Mouse (Mus musculus): Measurements from ENCODE around the gene Rnf150. TPM values are rescaled to one million over a fixed set of nuclear protein-coding genes. Genes with fewer than 3 reads are reported as not detected.
"Not testable (repeated sequence)": the region's sequence is repeated elsewhere in the genome, so short reads cannot be mapped to it uniquely, and the experiment has no call there.

The Rnf150 gene
- total RNA-seq, 2 experiments from 2014 or later, result 0.26 to 0.69 TPM

DNA sequence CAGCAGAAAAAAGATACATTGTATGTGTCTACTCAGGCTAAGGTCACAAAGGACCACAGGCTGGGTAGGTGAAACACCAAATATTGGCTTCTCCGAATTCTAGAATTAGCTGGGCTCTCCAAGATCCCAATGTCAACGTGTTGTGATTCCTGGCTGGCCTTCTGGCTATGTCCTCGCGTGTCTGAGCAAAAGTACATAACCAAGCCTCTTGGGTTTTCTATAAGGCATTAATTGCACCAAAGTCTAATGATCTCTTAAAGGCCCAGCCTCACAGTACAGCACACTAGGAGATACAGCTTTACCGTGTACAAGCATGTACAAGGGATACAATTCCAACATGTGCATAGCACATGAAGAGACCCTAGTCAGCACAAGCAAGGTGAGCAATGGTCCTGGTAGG is 199.1 kb downstream of the Rnf150 start:
- ATAC-seq (replicated peaks; ENCODE audit: poor library complexity, severe bottlenecking), result no peak

DNA sequence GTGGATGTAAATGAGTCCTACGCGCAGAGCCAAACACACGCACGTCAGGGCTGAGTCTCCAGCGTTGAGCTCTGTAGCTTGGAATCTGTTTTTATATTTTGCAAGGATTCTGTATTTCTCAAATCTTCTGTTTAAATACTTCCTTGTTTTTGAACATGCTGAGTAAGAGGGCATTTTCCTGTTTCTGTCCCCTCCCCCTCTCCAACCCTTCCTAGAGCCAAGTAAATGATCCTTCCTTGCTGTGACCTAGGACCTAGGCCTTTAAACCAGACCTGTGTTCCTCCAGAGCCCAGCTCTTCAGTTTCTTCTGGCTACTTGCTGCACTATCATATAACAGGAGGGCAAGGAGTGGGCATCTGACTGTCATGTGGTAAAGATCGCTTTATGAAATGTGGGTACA is 200.9 kb downstream of the Rnf150 start:
- ATAC-seq (replicated peaks; ENCODE audit: poor library complexity, severe bottlenecking), result peak; percentile 69

DNA sequence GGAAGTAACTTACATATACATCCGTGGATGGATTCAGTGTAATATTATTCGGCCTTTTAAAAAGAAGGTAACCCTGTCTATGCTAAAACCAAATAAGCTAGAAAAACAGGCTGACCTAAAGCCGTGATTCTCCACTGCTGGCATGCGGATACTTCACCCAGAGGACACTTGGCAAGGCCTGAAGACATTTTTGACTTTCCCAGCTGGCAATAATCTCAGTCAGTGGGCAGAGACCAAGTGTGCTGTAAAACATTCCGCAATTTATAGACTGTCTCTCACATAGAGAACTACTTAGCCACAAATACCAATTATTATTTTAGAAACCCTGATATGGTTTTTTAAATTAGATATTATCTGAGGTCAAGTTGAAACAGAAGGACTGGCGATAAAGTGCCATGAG is 202.9 kb downstream of the Rnf150 start:
- no peak for ATAC-seq (replicated peaks; ENCODE audit: poor library complexity, severe bottlenecking)

DNA sequence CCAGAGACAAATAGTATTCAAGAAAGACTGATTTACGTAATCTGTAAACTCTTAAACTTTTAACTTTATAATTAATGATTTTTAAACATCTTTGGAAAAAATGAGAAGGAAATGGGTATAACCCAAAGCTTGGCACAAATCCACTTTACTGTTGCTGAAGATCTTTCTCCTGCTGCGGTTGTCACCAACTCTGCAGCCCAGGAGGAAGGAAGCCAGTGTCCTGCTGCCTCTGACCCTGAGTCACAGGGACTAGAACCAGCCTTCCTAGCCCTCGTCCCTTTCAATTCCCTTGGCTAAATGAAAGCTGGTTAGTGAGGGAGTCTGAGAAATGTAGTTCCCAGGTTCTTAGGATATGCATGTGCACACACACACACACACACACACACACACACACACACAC is 203.7 kb downstream of the Rnf150 start:
- ATAC-seq (replicated peaks; ENCODE audit: poor library complexity, severe bottlenecking), result peak; percentile 75

DNA sequence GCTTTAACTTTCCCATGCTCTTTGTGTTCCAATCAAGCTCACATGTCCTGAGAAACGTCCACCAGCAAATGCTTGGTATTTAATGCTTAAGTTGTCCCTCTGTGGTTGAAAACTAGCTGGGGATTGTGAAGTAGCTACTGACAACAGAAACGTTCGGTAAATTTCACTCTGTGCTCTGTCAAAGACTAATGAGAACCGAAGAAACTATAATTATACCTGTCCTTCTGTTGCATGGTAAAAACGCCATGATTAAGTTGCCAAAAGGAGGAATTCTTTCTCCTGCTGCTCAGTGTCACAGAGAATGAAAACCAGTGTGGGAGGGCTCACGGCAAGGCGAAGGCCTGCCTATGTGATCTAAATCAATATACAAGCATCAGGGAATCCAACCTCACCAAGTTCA is 204.8 kb downstream of the Rnf150 start:
- ATAC-seq (replicated peaks; ENCODE audit: poor library complexity, severe bottlenecking), result no peak

DNA sequence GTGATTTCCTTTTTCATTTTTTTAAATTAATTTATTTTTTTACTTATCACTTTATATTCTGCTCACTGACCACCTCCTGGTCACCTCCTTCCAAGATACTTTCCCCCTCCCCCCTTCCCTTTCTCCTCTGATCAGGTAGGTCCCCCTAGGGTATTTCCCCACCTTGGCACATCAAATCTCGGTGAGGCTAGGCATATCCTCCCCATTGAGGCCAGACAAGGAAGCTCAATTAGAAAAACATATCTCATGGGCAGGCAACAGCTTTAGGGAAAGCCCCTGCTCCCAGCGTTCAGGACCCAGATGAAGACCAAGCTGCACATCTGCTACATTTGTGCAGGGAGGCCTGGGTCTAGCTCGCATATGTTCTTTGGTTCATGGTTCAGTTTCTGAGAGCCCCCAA is 211.1 kb downstream of the Rnf150 start:
- no peak for ATAC-seq (replicated peaks; ENCODE audit: poor library complexity, severe bottlenecking)

DNA sequence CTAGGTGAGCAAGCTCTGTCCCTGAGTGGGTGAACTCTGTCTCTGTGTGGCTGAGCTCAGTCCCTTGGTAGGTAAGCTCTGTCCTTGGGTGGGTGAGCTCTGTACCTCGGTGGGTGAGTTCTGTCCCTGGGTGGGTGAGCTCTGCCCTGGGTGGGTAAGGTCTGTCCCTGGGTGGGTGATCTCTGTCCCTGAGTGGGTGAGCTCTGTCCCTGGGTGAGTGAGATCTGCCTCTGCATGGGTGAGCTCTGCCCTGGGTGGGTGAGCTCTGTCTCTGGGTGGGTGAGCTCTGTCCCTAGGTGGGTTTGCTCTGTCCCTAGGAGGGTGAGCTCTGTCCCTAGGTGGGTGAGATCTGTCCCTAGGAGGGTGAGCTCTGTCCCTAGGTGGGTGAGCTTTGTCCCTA is 213.5 kb downstream of the Rnf150 start:
- no peak for ATAC-seq (replicated peaks; ENCODE audit: poor library complexity, severe bottlenecking)

DNA sequence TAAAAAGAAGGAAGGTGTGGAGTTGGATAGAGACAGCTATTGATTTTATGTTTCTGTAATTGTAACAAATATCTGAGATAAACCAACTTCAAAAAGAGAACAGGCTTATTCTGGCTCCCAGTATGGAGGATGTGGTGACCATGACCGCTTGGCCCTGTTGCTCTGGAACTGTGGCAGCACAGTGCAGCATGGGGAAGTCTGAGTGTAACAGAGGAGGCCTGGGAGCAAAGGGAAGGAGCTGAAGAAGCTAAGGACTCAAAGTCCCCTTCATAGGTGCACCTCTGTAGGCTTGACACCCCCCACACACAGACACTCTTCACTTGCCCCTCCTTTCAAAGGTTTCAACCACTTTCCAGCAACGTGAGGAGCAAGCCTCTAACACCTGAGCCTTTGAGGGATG is 214.2 kb downstream of the Rnf150 start:
- peak; percentile 71 for ATAC-seq (replicated peaks; ENCODE audit: poor library complexity, severe bottlenecking)

DNA sequence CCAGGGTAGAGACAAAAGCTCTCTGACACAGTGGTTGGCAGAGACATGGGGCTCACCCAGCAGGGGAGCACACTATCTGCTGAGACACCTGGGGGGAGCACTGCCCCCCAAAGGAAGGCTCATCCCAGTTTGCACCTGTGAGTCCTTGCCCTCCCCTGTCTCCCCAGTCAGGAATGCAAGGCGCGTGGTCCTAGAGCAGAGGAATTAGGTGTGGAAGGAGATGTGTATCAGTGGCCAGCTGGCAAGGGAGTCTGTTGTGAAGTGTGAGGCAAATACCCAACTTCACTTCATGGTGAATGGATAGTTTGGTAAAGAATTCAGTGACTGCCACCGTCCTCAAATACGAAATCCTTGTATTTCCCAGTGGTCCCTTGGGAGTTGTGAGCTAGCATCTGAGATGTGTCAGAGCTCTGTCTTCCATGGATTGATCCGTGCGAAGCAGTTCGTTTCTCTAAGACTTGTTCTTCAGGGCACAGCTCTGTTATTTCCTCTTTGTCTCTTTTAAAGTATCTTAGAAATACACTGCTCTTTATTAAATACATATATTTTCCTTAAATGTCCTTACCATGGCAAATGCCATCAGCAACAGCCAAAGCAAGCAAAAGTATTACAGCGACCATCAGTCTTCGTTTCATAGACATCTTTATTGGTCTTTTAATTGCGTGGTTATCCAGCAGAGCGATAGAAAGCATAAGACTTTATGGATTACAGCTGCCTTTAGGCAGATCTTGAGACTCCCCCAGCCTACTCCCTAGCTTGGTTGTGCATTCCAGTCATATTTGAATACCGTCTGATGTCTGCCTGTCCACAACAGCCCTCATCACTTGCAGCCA is 215.8 kb downstream of the Rnf150 start:
- ATAC-seq (replicated peaks; ENCODE audit: poor library complexity, severe bottlenecking), result no peak

DNA sequence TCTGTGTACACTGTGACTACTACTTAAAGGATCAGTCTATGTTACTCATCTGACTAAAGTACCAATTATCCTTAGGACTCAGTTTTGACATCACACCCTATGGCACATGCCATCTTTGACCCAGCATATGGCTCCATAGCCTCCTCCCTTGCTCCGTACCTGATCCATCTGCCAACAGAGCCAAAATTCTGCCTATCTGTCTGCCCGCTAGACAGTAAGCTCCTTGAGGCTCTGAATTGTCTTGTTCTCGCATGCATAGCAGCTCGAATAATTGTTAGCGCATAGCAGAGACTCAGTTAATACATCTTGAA is 216.3 kb downstream of the Rnf150 start:
- no peak for ATAC-seq (replicated peaks; ENCODE audit: poor library complexity, severe bottlenecking)

DNA sequence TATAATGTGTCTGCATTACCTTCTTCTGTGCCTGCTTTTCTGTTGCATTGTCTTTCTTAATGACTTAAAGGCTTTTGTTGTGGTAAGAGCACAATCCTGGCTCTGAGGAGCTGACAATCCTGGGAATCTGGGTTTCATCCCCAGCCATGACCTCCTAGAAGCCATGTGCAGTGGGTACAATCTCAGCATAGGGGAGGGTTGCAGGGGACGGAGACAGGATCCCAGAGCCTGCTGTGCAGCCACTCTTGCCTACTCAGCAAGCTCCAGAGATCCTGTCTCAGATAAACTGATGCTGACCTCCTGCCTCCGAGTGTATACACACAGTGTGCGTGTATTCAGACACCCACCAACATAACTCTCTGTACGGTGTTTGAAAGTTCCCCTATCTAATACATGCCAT is 218.1 kb downstream of the Rnf150 start:
- ATAC-seq (replicated peaks; ENCODE audit: poor library complexity, severe bottlenecking), result peak; percentile 45

DNA sequence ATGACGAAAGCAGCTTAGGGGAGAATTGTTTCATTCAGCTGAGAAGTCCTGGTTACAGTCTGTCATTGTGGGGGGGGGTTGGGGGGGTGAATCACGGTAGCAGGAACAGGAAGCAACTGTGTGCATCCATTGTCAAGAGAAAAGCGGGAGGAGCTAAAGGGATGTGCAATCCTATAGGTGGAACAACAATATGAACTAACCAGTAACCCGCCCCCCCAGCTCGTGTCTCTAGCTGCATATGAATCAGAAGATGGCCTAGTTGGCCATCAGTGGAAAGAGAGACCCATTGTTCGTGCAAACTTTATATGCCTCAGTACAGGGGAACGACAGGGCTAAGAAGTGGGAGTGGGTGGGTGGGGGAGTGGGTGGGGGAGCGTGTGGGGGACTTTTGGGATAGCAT is 218.7 kb downstream of the Rnf150 start:
- ATAC-seq (replicated peaks; ENCODE audit: poor library complexity, severe bottlenecking), result not testable (repeated sequence)

DNA sequence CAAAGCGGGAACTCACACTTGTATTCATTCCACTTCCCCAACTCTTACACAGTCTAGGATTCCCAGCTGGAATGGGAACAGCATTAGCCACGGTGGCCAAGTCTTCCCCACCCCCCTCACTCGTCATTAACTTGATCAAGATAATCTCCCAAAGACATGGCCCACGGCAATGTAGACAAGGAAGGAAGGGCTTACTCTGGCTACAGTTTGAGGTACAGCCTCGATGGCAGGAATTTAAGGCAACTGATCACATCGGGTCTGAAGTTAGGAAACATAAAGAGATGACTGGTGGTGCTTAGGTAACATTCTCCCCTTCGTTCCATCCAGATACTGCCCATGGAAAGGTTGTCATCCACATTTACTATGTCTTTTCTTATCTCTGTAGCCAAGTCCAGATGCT is 219.1 kb downstream of the Rnf150 start:
- ATAC-seq (replicated peaks; ENCODE audit: poor library complexity, severe bottlenecking), result no peak

DNA sequence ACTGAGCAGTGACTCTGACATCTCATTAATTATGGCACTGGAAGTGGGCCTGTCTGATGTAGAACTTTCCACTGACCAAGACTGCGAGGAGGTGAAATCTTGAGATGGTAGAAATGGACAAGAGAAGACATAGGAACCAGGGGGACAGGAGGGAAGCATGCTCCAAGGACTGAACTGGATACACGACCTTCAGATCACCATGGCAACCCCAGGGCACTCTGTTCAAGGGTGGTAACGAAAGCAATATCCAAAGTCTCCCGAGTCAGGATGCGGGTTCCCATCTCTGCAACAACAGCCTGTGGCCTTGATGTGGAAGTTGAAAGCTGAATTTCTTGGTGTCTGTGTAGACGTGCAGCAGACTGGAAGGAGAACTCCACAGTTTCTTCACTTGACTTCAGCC is 220.3 kb downstream of the Rnf150 start:
- ATAC-seq (replicated peaks; ENCODE audit: poor library complexity, severe bottlenecking), result no peak

DNA sequence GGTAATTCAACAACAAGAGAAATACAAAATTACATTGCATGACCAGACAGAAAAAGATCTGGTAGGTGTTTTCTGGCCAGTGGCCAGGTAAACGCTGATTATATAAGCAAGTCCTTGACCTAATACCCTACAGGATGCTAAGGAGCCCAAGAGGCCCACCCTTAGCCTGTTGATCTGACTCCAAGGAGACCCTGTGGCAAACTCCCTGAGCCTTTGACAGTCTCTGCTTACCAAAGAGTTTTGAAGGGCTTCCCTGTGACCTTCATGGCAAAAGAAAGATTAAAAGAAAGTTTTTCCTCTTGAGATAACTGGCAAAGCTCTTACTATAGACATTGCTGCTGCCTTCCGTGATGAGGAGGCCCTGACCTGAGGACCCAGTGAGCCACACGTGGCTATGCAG is 222.4 kb downstream of the Rnf150 start:
- ATAC-seq (replicated peaks; ENCODE audit: poor library complexity, severe bottlenecking), result no peak

DNA sequence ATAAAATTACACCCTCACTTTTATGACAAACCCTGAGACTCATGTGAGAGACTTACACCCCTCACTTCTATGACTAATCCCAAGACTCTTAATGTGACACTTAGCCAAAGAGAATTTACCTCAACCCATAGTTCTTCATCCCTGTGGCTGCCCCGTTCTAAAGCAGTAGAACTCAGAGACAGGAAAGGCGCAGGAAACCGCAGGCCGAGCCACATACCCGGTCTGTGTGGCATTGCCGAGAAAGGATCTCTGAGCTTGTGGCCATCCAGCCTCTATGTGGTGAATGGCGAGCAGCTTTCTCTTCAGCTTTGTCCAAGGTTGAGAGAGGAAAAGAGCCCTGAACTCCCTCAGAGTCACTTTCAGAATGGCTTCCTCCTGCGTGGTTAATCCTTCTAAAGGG is 223.5 kb downstream of the Rnf150 start:
- peak; percentile 83 for ATAC-seq (replicated peaks; ENCODE audit: poor library complexity, severe bottlenecking)

DNA sequence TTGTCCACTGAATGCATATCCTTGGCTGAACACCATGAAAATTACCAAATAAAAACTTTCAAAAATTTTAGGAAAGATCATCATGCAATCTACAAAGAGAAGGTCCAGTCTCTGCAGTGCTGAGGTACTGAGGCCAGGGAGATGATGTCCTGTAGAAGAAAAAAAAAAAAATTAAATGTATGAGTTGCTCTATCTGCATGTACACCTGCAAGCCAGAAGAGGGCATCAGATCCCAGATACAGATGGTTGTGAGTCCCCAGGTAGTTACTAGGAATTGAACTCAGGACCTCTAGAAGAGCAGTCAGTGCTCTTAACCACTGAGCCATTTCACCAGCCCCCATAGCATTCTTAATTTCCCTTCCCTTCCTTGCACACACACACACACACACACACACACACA is 224.4 kb downstream of the Rnf150 start:
- no peak for ATAC-seq (replicated peaks; ENCODE audit: poor library complexity, severe bottlenecking)

DNA sequence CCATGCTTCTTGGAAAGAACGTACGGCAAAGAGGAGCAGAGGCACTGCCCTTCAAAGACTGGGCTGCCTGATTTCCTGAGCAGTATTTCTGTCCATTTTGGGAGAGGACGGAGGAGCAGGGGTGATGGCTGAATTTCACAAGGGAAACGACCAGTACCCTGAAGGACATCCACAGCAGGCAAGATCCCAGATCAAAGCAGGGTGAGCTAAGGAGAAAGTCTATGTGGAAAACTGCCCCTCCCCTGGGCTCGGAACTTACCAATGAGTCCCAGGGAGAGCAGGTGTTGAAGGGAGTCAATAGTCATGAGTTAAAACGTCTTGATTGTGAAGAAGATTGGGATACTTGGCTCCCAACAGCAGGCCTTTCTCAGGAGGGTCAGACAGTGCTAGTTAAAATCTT is 225.0 kb downstream of the Rnf150 start:
- no peak for ATAC-seq (replicated peaks; ENCODE audit: poor library complexity, severe bottlenecking)

DNA sequence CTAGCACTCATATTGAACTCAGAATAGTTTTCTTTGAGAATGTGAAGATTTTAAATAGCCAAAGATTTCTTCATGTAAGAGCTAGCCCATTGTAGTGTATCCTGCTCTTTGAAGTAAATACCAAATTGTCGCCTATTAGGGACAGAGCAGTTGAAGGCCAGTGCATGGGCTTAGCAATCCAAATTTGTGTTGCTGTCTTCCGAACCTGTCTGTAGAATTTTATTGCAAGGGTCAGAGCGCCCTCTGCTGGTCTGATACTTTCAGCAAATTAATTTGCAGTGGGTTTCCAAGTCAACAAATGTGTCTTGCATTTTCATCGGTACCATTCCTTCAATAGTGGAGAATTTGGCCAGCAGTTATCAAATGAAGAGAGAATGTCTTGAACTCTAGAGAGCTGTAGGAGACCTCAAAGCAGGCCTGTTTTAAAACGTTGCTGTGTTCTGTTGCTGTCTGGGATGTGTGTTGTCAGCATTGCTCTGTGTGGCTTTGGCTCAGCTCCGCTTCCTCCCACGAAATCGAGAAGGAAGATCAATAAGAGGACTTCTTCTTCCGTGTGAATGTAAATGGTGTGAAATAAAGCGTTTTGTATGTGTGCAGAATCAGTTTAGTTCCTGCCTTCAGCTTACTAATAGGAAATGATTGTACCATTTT is 226.3 kb downstream of the Rnf150 start:
- ATAC-seq (replicated peaks; ENCODE audit: poor library complexity, severe bottlenecking), result peak; percentile 35; the same call in 1 of the 2 replicates

DNA sequence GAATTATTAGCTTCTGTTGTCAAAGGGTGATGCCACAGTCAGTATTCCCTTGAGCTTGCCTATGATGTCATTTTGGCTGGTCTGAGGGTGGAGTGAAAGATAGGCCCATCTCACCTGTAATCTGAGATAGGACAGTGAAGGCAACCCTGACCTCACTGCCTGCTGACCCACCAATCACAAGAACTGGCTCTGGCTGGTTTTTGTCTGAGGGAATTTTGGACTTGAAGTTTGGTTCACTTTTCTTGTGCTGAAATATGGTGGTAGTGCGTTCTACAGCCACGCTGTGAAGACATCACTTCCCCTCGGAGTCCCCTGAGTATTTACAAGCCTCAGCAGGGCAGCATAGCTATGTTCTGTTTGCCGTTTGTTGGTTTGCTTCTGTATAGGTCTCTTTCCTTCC is 227.3 kb downstream of the Rnf150 start:
- ATAC-seq (replicated peaks; ENCODE audit: poor library complexity, severe bottlenecking), result no peak

DNA sequence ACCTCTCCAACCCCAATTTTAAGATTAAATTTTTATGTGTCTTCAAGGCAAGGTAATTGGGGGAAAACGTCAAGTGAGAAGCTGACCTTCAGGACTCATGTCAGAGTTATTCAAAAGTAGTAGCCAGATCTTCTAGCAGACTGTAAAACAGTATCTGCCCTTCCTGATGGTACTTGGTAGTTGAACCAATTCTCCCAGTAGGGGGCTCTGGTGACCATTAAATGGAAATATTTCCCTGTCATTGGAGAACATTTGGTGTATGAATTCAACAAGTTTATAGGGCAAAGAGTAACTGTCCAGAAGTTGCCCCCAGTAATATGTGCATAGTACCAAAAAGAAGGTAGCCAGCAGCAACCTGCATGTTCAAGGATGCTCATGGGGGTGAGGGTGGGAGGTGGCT is 236.9 kb downstream of the Rnf150 start:
- no peak for ATAC-seq (replicated peaks; ENCODE audit: poor library complexity, severe bottlenecking)

DNA sequence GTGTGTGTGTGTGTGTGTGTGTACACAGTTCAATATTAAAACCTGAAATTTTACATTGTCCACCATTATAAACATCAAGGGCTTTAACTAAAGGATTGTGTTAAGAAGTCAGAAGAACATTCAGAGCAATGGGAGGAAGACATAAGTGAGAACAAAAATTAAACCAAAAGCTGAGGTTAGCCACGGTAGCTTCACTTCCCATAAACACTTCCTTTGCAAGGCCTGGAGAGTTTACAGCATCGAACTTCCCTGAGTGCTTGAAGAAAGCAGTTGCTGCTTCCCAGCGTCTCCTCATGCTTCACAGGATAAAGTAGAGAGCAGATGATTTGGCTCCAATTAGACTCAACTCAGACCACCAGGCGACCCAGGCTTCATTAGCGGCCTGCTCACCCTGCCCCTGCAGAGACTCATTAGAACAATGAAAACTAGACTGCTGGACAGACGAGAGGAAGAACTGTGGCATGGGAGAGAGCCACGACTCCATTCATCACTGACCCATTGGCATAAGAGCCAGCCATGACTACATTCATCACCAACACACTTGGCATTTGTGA is 239.9 kb downstream of the Rnf150 start:
- peak; percentile 59 for ATAC-seq (replicated peaks; ENCODE audit: poor library complexity, severe bottlenecking)

Data from granulocyte monocyte progenitor cell, adult 5-6 weeks (primary cell).